Mouse (Mus musculus): ENCODE data around the gene Rita1. TPM values are rescaled to one million over a fixed set of nuclear protein-coding genes. Genes with fewer than 3 reads are reported as not detected.
A peak's percentile ranks its signal among the peaks of the same experiment; 100 is the strongest.

Gene Rita1
- polyA plus RNA-seq, 1 experiment from 2014 or later, result 3.4 TPM

GRCm38 (mm10) chr5:120579898-120580626 is 32.3 kb downstream of the Rita1 start:
- Histone ChIP-seq H3K4me1 (ENCODE audit: insufficient read depth) (peaks cover 55% of the 10 kb centered on the region), H3K9ac (replicated peaks) (no peak overlapping the region), H3K4me3 (ENCODE audit: low read depth, low read length) (no peak overlapping the region), H3K4me2 (ENCODE audit: low read depth, low read length) (peak overlapping the region; percentile 63), H3K36me3 (replicated peaks; ENCODE audit: insufficient read depth, low read length) (peaks cover 47% of the 10 kb centered on the region), H3K27ac (ENCODE audit: low read depth) (peak overlapping the region; percentile 92), H3K27me3 (ENCODE audit: insufficient read depth, low read length) (no peaks in the 10 kb centered on the region), H3K9me3 (ENCODE audit: low read length) (no peaks in the 10 kb centered on the region)
- 85% methylated on average over 26 of the region's 26 CpGs for WGBS (ENCODE audit: insufficient replicate concordance)
- DNase-seq, result no peak
- no peak for TF ChIP-seq EP300 (IDR thresholded peaks at IDR 0.05; ENCODE audit: low read depth)
- TF ChIP-seq CTCF (IDR thresholded peaks at IDR 0.05; ENCODE audit: low read depth), result no peak
- ATAC-seq, result no peak

- ATAC-seq (peak; percentile 60), DNase-seq (peak; percentile 55)
- peaks cover 46% of the 10 kb centered on the region for H3K36me3 ChIP-seq (replicated peaks; ENCODE audit: insufficient read depth, low read length)
Measured at GRCm38 (mm10) chr5:120579211-120579897, 33.0 kb downstream of the Rita1 start.

GRCm38 (mm10) chr5:120578504-120579081 is 33.8 kb downstream of the Rita1 start:
- Histone ChIP-seq H3K9me3 (ENCODE audit: low read length) (no peaks in the 10 kb centered on the region), H3K4me3 (ENCODE audit: low read depth, low read length) (0 out of 2 replicates have a peak overlapping the region, but pooled peaks have one; percentile 13), H3K4me1 (ENCODE audit: insufficient read depth) (peaks cover 50% of the 10 kb centered on the region), H3K9ac (replicated peaks) (peak overlapping the region; percentile 58), H3K27me3 (ENCODE audit: insufficient read depth, low read length) (no peaks in the 10 kb centered on the region), H3K36me3 (replicated peaks; ENCODE audit: insufficient read depth, low read length) (peaks cover 39% of the 10 kb centered on the region), H3K4me2 (ENCODE audit: low read depth, low read length) (peak overlapping the region; percentile 63), H3K27ac (ENCODE audit: low read depth) (peak overlapping the region; percentile 92)
- peak; percentile 75 for DNase-seq
- ATAC-seq, result peak; percentile 26
- TF ChIP-seq CTCF (IDR thresholded peaks at IDR 0.05; ENCODE audit: low read depth) (no peak), EP300 (IDR thresholded peaks at IDR 0.05; ENCODE audit: low read depth) (no peak)
- WGBS (ENCODE audit: insufficient replicate concordance), result 17% methylated on average over 12 of the region's 12 CpGs

More at GRCm38 (mm10) chr5:120579211-120579897, 33.0 kb downstream of the Rita1 start:
- H3K4me2 ChIP-seq (ENCODE audit: low read depth, low read length), result peak overlapping the region; percentile 63
- no peak for TF ChIP-seq EP300 (IDR thresholded peaks at IDR 0.05; ENCODE audit: low read depth)
- TF ChIP-seq CTCF (IDR thresholded peaks at IDR 0.05; ENCODE audit: low read depth), result no peak
- H3K27ac ChIP-seq (ENCODE audit: low read depth), result peak overlapping the region; percentile 92
- 0 out of 2 replicates have a peak overlapping the region, but pooled peaks have one; percentile 10 for H3K4me3 ChIP-seq (ENCODE audit: low read depth, low read length)
- no peaks in the 10 kb centered on the region for H3K9me3 ChIP-seq (ENCODE audit: low read length)
- WGBS (ENCODE audit: insufficient replicate concordance), result 39% methylated on average over 26 of the region's 26 CpGs
- no peaks in the 10 kb centered on the region for H3K27me3 ChIP-seq (ENCODE audit: insufficient read depth, low read length)
- H3K4me1 ChIP-seq (ENCODE audit: insufficient read depth), result peaks cover 50% of the 10 kb centered on the region
- H3K9ac ChIP-seq (replicated peaks), result peak overlapping the region; percentile 58

- H3K4me3 ChIP-seq (ENCODE audit: low read depth, low read length), result peak overlapping the region; percentile 13; the same call in 1 of the 2 replicates
- ATAC-seq, result peak; percentile 69
- H3K9ac ChIP-seq (replicated peaks), result peak overlapping the region; percentile 58
- peak overlapping the region; percentile 63 for H3K4me2 ChIP-seq (ENCODE audit: low read depth, low read length)
- peak overlapping the region; percentile 92 for H3K27ac ChIP-seq (ENCODE audit: low read depth)
- peak; percentile 71 for DNase-seq
- TF ChIP-seq CTCF (IDR thresholded peaks at IDR 0.05; ENCODE audit: low read depth), result peak; percentile 77
- TF ChIP-seq EP300 (IDR thresholded peaks at IDR 0.05; ENCODE audit: low read depth), result peak; percentile 45; the same call in 1 of the 2 replicates
- H3K36me3 ChIP-seq (replicated peaks; ENCODE audit: insufficient read depth, low read length), result peaks cover 34% of the 10 kb centered on the region
- H3K4me1 ChIP-seq (ENCODE audit: insufficient read depth), result peaks cover 50% of the 10 kb centered on the region
- no peaks in the 10 kb centered on the region for H3K27me3 ChIP-seq (ENCODE audit: insufficient read depth, low read length)
- H3K9me3 ChIP-seq (ENCODE audit: low read length), result no peaks in the 10 kb centered on the region
- 30% methylated on average over 10 of the region's 10 CpGs for WGBS (ENCODE audit: insufficient replicate concordance)
Measured at GRCm38 (mm10) chr5:120577935-120578441, 34.4 kb downstream of the Rita1 start.

- H3K27ac ChIP-seq (ENCODE audit: low read depth), result peak overlapping the region; percentile 92
- ATAC-seq, result peak; percentile 39
- WGBS (ENCODE audit: insufficient replicate concordance), result 41% methylated on average over 11 of the region's 11 CpGs
- H3K27me3 ChIP-seq (ENCODE audit: insufficient read depth, low read length), result no peaks in the 10 kb centered on the region
- no peak for TF ChIP-seq CTCF (IDR thresholded peaks at IDR 0.05; ENCODE audit: low read depth)
- H3K4me2 ChIP-seq (ENCODE audit: low read depth, low read length), result peak overlapping the region; percentile 36
- H3K9ac ChIP-seq (replicated peaks), result peak overlapping the region; percentile 13; the same call in 1 of the 2 replicates
- no peak for DNase-seq
- H3K4me3 ChIP-seq (ENCODE audit: low read depth, low read length), result no peak overlapping the region
- H3K4me1 ChIP-seq (ENCODE audit: insufficient read depth), result peaks cover 47% of the 10 kb centered on the region
- H3K9me3 ChIP-seq (ENCODE audit: low read length), result no peaks in the 10 kb centered on the region
- peaks cover 28% of the 10 kb centered on the region for H3K36me3 ChIP-seq (replicated peaks; ENCODE audit: insufficient read depth, low read length)
Measured at GRCm38 (mm10) chr5:120576781-120577301, 35.5 kb downstream of the Rita1 start.
